Mouse (Mus musculus) embryo, embryonic 10.5 days (tissue): ENCODE data around the gene Gm42688.
A peak's percentile ranks its signal among the peaks of the same experiment; 100 is the strongest.

Source experiments
- DNase-seq: peaks from one replicate; pipeline ENCODE4 v3.0.0-alpha.2; 2015; ENCODE audit warnings: low spot score

Gm42688 gene

GRCm38 (mm10) chr6:83084477-83084876, 16.9 kb upstream of the Gm42688 start:
- no peak for DNase-seq

DNA sequence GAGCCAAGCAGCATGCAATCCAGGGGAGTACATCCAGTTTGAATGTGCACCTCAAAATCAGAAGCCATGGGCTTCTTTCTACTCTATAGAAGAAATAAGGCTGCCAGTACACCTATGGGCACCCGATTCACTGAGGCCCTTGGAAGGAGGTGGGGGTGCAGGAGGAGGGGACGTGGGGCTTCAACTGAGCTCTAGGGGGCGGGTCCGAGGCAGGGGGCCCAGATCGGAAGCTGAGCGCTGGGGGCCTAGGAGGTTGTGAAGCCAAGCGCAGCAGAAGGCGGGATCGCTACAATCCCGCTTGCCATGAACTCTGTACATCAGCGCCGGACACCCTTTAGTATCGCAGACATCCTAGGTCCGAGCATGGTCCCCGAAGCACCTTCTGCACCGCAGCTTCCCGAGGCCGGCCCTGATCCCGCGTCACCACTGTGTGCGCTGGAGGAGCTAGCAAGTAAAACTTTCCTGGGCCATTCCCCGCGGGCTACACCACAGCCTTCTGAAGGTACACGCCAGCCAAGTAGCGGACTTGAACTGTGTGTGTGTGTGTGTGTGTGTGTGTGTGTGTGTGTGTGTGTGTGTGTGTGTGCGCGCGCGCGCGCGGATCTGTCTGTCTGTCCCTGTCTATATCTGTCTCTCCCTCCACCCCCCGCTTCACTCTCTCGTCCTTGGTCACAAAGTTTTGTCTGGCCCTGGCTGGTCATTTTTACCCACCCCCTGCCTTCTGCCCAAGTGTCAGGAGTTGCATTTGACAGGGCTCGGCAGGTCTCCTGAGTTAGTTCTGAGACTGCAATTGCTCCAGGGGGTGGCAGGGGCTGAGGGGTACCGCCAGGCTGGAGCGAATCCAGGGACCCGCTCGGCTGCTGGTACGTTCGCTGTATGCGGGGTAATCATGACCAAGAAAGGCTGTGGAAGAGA, 15.0 kb upstream of the Gm42688 start, which contains the start of gene Lbx2:
TSS of gene Lbx2 (plus strand) at position 247 of the 915 bp plus-strand sequence.
- DNase-seq = no peak

DNA sequence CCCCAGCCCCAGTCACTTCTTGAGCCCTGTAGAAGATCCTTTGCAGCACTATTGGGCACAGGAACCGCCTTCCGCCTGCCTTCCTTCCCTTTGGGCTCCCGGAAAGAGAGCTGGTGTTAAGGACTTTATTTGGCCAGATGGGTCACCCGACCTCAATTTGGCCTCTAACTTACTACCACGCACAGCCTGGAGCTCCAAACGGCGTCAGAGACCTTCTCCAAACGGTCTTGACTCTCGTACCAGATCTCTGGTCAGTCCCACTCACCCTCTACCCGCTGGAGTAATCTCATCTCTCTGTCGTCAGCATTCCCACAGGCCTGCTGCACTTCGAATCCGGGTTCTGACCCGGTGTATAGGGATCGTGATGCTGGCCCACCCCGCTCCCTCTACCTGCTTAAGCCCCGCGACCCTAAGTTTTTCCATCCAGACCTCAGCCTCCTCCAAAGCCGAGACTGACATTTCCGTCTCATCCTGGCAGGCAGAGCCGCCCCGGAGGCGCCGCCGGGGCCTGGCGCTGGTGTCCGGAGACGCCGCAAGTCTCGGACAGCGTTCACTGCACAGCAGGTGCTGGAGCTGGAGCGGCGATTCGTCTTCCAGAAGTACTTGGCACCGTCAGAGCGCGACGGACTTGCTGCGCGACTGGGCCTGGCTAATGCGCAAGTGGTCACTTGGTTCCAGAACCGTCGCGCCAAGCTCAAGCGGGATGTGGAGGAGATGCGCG, 14.1 kb upstream of the Gm42688 start:
- DNase-seq = no peak

GRCm38 (mm10) chr6:83087926-83088260, 13.5 kb upstream of the Gm42688 start:
- DNase-seq = no peak

GRCm38 (mm10) chr6:83092416-83093127, 8.8 kb upstream of the Gm42688 start:
- DNase-seq = no peak

DNA sequence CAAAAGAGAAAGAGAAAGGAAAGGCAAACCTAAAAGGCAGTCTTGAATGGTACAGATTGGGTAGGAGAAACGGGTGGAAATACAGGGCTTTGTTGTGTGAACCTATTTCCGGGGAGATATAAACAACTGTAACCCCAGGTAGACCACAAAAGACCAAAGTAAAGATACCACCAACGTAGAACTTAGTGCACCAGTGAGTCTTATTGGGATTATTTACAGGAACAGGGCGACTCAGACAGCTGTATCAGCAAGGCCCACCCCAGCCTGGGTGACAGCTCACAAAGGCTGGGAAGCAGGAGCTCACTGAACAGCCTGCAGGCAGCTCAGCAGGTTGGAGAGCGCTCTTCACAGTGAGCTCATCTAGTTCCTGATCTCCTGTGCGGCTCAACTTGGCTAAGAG, 5.4 kb upstream of the Gm42688 start:
- no peak for DNase-seq

GRCm38 (mm10) chr6:83098411-83098810, 3.0 kb upstream of the Gm42688 start:
- no peak for DNase-seq

- peak; percentile 74 for DNase-seq
Measured at GRCm38 (mm10) chr6:83101688-83102556, 505 bp downstream of the Gm42688 start.

DNA sequence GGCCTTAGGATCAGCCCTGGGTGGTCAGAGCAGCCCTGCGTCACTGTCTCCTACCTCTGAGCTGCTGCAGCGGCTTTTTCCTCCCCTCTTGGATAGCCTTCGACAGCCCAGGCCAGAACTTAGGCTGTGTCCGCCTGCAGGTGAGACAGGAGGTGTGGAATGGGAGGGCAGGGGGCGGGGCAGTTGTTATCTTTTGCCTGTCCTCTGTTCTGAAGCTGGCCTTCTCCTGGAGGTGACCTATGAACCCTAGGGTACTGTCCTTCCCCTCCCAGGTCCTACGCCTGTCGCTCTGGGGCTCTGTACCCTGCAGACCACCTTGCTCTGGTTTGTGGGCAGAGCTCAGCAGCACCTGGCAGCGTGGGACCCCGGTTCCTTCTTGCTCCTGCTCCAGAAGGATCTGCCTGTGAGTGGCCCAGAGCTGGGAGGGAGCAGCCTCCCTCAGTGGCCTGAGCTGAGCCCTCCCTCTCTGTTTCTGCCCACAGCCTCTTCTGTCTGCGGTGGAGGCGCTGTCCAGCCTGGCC, 1.8 kb downstream of the Gm42688 start:
- no peak for DNase-seq

- DNase-seq = no peak
Measured at GRCm38 (mm10) chr6:83104158-83104557, 2.7 kb downstream of the Gm42688 start.

GRCm38 (mm10) chr6:83107566-83108400, 6.4 kb downstream of the Gm42688 start:
- peak; percentile 88 for DNase-seq

- peak; percentile 86 for DNase-seq
Measured at GRCm38 (mm10) chr6:83108762-83109668, 7.6 kb downstream of the Gm42688 start, which contains the start of gene Mrpl53. Gene Mrpl53, plus strand, starts transcription at chr6:83109040.

DNA sequence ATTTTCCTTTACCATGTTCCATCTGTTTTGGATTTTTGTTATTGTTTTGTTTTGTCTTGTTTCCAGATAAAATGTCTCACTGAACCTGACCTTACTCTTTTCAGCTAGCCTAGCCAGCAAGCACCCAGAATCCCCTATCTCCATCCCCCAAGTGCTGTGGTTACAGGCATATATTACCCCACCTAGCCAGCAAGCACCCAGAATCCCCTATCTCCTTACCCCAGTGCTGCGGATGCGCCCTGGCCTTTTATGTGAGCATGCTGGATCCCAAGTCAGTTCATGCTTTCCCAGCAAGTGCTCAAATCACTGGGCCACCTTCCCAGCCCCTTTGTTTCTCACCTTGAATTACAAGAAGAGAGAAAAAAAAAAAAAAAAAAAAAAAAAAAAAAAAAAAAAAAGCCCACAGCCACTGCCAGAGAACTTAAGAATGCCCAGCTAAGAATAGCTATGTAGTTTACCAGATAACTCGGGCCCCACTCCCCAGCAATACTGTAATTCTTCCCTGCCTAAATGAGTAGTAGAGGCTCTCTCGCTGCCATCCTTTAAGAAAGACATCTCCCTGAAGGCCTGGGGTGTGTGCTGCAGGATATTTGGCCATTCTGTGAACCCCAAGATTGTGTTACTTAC, 10.2 kb downstream of the Gm42688 start:
- no peak for DNase-seq

GRCm38 (mm10) chr6:83115011-83115671, 13.7 kb downstream of the Gm42688 start, which contains the start of gene Mogs:
Gene Mogs, plus strand, starts transcription at chr6:83115496.
- peak; percentile 95 for DNase-seq

- DNase-seq = no peak
Measured at GRCm38 (mm10) chr6:83115682-83116372, 14.4 kb downstream of the Gm42688 start.

GRCm38 (mm10) chr6:83116373-83117164, 15.2 kb downstream of the Gm42688 start:
- DNase-seq = no peak

DNA sequence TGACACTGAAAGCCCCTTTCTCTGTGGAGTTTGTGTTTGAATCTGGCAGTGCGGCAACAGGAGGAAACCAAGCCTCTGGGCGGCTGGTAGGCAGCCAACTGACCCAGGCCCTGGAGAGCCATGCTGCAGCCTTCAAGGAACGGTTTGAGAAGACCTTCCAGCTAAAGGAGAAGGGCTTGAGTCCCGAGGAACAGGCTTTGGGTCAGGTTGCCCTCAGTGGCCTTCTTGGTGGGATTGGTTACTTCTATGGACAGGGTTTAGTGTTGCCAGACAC, 15.7 kb downstream of the Gm42688 start:
- no peak for DNase-seq
